Mouse (Mus musculus) layer of hippocampus, adult 9-10 months (tissue): ENCODE measurements around the gene Tom1.
A peak's percentile ranks its signal among the peaks of the same experiment; 100 is the strongest.

Experiments
- DNase-seq: peaks from one replicate; pipeline ENCODE4 v3.0.0; 2022; ENCODE audit warnings: low spot score

Tom1 gene

DNA sequence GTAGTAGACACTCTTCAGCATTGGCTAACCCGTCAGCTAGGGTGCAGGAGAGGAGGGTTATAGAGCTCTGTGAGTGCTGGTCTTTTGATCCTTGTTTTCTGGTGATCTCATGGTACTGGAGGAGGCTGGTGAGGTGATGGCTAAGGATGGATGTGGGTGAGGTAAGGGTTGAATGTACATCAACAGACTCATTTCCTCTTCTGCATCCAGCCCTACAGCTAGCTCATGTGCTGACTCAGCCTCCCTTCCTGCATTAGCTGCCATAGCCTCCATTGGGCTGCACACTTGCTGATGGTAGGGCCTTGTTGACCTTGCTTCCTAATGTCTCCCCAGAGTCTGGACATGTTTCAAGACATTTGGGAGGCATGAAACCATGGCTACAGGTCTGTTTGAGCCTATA, 9.5 kb downstream of the Tom1 start:
- DNase-seq: no peak

DNA sequence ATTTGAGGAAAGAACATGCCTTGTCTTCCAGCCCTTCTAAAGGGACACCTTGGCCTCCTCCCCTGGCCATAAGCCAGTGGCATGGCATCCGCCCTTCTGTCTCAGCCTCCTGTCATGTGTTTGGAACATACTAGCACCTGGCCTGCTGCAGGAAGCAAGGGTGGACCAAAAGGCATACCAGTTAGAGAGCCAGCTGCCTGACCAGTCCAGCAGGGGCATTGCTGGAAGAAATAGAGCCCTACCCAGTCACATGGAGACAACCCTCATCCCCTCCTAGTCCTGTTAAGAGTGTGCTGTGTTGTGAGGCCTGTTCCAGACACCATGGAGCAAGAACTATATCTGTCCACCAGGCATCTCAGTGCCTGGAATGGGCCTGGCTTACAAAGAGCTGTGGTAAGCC, 12.8 kb downstream of the Tom1 start:
- no peak for DNase-seq

DNA sequence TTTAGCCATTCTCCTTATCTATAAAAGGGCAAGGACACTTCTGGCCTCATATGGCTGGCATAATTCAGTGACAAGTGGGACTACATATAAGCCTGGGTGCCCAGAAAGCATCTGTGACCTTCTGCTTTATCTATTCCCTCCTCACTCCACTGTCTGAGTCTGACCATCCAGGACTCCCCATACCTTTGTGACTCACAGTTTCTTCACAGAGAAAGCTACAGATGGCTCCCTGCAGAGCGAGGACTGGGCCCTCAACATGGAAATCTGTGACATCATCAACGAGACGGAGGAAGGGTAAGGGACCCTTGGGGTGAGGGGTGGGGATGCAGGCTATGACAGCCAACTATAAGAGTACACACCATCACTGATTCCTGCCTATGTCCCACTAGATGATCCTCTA, 14.3 kb downstream of the Tom1 start:
- no peak for DNase-seq

DNA sequence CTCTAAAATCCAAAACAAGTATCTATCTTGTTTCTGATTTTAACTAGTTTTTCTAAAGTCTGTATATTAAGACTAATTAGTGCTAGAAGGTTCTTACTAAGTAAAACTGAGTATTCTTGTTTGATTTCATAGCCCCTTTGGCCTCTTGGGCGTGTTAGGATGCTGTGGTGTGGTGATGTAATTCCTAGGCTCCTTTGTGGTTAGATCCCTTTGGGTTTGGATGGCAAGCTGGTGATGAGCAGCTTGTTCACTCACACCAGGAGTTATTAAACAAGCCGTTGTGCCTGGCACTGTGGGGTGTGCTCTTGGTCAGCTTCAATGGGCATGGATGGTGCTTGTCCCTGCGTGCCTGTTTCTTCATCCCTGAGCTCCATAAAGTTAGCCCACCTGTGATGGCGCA, 19.8 kb downstream of the Tom1 start:
- no peak for DNase-seq

DNA sequence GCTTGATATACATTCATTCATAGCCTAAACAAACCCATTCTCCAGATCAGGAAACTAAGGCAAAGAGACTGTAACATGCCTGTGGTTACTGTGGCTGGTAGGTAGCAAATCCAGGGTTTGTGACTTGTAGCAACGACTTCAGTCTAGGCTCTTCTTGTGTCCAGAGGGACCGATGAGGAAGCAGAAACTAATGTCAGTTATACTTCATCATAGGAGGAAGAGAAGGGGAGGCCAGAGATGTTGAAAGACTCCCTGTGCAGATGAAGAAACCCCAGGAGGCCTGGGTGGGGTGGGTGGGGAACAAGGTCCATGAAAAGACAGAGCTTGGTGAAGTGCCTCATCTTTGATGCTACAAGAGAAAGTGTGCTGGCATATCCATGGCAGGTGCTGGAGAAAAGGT, 22.2 kb downstream of the Tom1 start:
- no peak for DNase-seq

DNA sequence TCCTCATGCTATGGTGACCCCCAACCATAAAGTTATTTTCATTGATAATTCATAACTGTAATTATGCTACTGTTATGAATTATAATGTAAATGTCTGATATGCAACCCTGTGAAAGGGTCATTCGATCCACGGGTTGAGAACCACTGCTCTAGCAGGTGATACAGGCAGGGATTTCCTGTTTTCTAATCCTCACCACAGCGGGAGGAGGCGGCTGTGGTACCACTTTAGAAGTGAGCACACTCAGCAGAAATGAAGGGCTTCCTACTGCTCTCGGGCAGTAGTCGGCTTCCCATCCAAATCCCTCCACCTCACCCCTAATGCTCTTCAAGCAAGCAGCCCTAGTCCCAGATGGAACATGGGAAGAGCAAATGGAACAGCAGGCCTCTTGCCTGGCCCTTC, 26.5 kb downstream of the Tom1 start:
- DNase-seq: no peak

DNA sequence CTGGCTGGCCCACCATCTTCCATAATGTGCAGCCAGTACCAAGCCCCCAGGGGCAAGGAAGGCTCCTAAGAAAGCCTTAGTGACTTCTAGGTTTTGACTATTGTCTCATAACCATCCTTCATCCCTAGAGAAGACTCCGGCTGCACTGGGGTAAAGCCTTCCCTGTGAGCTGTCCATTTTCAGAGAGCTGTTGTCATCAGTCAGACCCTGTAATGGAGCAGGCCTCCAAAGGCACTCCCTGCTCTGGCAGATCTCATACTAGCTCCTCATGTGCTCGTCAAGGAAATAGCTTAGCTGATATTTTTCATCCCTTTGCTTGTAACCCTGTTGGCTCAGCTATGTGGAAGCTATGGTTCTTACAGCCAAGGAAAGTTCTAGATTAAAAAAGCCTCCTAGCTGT, 27.3 kb downstream of the Tom1 start:
- no peak for DNase-seq

DNA sequence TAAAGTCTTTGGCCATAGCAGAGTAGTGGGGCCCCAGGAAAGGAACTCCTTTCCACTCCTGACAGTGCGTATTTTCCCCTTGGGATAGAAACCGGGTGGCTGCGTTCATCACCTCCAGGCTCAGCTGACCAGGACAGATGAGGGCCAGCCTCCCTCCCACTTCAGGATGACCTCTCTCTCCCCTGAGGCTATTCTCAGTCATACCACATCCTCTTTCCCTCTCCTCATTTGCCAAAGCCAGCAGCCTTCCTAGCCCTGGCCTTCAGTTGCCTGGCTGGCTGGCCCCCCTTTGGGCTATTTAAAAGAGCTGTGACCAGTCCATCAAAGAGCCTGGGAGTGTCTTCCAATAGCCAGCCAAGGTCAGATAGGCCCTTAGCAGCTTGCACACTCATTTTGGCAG, 29.8 kb downstream of the Tom1 start:
- no peak for DNase-seq

DNA sequence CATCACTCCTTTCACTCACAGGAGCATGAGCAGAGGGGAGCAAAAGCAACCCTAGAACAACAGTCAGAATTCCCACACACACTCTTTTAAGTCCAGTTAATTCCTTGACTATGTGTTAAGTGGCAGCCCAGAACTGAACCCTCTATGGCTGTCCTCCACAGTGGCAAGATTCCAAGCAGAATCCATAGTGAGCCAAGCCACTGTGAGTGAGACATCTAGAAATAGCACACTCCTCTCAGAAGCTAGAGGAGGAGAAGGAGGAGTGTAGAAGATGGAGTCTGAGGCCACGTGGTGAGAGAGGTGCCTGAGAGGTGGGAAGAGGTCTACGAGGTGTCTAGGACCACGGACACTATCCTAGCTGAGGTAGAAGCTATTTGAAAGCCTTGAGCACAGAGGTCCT, 31.3 kb downstream of the Tom1 start:
- DNase-seq: no peak

DNA sequence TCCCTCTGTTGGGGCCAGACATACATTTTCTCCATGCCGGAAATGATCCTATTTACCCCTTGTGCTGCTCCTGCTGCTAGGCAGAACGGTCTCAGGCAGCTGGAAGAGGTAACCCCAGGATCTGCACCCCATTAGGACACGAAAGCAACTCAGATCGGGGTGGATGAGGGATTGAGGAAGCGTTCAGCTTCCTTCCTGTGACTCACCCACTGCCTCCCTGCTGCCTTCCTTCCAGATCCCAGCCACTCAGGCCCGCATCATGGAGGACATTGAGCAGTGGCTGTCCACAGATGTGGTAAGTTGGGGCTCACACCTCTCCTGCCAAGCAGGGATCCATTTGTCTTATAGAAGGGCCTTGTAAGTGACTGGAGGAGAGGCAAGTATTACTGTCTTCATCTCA, 33.8 kb downstream of the Tom1 start:
- DNase-seq: no peak

DNA sequence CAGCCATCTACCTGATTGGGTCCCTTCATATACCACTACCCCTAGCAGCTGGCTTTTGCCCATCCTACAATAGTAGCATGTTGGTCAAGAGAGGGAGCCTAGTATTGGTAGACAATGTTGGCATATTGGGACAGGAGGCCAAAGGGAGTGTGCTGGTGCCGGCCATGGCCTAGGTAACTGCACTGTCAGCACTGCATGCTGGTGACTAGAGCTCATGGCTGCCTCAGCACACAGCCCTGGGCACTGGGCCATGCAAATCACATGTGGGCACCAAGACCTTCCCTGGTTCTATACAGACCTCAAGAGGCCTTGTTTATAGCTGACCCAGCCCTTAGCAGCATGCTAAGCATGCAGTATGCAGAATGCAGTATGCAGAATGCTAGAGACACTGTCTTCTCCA, 36.8 kb downstream of the Tom1 start:
- no peak for DNase-seq

DNA sequence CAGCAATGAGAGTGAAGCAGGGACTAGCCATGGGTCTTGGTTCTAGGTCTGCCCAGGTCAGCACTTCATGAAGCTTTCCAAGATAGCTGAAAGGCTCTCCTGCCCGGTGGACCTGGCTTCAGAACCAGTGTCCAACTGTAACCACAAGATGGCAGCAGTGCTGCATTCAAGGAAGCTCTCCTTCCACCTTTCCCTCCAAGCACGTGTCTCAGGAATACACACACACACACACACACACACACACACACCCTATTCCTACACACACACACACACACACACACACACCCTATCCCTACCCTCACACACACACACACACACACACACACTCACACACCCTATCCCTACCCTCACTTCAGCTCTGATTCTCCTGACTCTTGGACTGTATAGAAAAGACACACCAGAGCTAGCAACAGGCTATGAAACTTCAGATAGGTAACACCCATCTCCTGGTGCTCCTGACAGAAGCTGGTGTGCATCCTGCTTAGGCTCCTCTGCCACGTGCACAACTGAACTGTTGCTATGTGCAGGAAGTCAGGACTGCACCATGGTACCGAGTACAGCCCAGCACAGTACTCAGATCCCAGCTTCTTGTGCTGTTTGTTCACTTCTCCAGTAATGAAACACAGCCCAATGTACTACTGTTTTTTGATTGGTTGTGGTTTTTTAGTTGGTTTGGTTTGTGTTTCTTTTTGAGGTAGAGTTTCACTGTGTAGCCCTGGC, 38.3 kb downstream of the Tom1 start:
- DNase-seq: peak; percentile 67

DNA sequence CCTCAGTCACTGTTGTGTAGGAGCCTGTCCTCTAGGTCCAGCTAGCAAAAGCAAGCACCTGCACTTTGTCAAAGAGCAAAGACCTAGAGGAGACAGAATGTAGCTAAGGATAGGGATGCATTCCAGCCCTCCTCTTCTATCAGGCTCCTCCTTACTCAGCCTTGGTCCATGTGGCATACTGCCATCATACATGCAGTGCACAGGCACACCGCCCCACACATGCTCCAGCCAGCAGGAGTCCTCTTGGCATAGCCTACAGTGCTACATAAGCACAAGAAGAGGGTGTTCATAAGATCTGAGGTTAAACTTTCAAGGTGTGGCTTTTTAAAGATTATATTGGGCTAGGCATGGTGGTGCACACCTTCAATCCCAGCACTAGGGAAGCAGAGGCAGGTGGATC, 41.4 kb downstream of the Tom1 start:
- no peak for DNase-seq

DNA sequence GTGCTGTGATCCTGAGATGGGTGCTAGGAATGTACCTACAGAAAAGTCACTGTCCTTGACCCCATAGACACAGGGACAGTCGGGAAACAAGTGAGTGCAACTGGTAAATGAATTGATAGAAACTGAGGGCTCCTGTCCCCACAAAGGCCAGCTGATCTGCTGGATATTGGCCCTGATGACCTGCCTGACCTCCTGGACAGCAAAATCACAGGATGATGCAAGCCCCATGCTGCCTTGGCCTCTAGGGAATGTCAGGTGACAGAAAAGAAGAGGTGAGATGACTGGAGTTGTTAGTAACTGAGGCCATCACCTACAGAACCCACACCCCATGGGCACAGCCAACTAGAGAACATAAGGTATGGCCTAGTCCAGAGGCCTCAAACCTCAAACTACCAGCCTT, 44.7 kb downstream of the Tom1 start:
- no peak for DNase-seq

DNA sequence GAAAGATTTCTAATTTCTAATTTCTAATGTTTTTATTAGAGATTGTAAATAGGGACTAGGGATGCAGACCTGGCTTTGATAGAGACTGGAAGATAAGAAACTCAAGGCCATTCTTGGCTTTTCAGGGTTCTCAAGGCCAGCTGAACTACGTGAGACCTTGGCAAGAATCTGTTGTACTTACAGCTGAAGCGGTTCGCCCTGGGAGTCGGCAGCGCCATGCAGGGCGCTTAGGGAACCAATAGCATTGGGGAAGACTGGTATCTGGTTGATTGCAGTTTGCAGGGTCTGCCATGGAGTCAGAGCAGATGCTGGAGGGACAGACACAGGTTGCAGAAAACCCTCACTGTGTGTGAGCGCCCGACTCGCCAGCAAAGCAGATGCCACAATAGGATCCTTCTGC, 45.3 kb downstream of the Tom1 start:
- no peak for DNase-seq

DNA sequence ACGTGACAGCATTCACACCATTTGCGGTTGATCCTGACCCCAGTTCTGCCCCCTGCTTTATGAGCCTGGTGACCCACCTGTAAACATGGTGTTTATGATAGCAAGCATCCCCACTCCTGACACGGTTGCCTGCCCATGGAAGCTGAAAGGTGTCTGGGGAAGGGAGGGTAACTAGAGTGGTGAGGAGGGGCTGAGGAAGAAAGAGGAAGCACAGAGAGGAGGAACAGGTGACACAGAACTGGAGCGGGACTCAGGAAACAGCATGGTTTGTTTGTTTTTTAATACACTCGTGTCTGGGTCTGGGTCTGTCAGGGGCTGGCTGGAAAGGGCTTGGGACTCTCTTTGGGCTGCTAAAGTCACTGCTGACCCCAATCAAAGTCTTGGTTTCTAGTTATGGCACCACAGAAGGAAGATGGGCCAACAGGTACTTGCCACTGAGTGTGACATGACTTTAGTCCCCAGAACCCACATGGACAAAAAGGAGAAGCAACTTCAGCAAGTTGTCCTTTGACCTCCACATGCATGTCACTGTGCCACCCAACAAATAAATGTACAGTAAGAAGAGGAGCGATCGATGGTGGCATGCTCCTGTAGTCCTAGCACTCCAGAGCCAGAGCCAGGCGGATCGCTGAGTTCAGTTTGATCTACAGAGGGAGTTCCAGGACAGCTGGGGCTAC, 48.0 kb downstream of the Tom1 start:
- DNase-seq: no peak

DNA sequence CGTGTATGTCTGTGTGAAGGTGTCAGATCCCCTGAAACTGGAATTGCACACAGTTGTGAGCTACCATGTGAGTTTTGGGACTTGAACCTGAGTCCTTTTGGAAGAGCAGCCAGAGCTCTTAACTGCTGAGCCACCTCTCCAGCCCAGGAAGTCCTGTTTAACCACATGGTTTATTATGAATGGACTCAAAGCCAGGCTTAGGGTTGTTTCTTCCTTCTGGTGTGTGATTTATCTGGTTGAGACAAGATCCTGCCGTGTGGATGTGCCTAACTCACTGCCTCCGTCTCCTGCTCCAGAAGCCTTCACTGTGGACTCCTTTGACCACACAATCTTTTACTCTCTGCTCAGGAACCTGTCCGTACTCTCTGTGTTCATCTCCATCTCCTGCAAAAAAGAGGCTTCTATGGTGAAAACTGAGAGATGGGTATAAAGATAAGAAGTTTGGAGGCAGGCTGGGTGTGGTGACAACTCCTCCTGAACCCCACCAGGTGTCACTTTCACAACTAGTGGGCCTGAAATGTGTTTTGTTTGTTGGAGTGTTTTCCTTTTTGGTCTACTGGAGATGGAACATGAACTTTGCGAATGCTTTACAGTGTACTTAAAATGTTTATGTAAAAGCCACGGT, 48.8 kb downstream of the Tom1 start:
- DNase-seq: no peak

DNA sequence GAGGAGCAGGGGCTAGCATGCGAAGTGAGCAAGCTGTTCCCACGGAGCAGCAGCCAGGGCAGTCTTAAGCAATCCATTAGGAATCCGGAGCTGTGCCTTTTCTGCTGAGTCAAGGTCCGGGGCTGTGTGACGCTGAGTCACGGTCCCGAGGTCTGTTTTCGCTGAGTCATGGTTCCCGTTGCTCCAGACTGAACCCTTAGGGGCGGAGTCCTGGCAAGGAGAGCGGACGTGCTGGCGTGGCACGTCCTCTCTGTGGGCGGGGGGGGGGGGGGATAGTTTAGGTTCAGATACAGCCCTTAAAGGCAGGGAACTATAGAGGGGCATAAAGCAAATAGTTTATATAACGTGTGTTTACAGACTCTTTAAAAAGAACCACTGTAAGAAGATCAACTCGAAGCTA, 50.3 kb downstream of the Tom1 start:
- peak; percentile 63 for DNase-seq

DNA sequence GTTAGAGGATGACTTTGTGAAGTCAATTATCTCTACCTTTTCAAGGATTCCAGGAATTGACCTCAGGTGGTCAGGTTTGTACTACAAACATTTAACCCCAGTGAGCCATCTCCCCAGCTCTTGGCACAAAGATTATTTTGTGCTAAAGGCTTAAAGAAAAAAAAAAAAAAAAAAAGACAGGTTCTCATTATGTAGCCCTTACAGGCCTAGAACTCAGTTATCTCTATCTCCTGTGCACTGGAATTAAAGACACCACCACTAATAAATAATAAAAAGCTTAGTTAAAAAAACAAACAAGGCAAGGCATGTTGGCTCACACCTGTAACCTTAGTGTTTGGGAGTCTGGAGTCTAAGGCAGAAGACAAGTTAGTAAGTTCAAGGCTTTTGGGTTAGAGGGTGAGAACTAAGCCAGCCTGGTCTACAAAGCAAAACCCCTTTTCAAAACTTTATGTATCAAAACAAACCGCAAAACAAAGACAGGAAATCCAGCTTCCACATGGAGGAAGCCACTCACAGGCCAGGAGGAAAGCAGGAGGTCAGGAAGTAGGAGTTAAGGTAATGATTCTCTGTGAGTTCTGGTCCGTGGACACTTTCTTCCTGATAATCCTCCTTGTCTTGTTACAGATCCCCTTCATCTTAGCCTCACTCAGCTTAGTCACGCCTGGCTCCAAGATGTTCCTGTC, 51.0 kb downstream of the Tom1 start:
- no peak for DNase-seq

DNA sequence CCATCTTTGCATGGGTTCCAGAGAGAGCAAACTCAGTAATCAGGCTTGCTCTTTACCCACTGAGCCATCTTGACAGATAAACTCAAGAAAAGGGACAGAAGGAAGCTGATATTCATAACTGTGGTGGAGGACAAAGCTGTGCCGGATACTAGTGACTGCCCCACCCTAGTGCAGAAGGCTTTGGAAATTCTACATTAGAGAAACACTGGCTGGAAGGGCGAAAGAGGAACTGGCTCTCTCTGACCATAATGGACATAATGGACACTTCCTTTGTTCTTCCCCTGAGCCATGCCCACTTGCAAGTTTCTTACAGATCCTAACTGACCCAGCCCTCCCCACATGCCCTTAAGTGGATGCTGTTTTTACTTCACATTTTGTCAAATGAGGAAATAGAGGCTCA, 52.5 kb downstream of the Tom1 start:
- DNase-seq: no peak

DNA sequence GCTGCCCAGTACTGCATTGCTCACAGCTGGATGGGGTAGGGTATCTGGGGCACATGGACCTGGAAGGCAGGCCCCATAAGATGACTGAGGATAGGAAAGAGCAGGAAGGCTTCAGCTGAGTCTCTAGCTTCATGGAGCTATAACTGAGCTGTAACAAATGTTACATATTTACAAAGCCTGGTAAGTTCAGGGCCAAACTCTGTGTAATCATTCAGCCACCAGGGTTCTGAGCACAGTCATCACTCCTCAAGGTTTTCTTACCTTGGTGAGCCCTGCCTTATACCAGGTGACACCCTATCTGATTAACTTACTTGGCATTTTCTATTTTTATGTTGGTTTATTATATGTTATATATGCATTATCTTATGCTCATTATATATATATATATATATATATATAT, 53.6 kb downstream of the Tom1 start:
- DNase-seq: no peak

DNA sequence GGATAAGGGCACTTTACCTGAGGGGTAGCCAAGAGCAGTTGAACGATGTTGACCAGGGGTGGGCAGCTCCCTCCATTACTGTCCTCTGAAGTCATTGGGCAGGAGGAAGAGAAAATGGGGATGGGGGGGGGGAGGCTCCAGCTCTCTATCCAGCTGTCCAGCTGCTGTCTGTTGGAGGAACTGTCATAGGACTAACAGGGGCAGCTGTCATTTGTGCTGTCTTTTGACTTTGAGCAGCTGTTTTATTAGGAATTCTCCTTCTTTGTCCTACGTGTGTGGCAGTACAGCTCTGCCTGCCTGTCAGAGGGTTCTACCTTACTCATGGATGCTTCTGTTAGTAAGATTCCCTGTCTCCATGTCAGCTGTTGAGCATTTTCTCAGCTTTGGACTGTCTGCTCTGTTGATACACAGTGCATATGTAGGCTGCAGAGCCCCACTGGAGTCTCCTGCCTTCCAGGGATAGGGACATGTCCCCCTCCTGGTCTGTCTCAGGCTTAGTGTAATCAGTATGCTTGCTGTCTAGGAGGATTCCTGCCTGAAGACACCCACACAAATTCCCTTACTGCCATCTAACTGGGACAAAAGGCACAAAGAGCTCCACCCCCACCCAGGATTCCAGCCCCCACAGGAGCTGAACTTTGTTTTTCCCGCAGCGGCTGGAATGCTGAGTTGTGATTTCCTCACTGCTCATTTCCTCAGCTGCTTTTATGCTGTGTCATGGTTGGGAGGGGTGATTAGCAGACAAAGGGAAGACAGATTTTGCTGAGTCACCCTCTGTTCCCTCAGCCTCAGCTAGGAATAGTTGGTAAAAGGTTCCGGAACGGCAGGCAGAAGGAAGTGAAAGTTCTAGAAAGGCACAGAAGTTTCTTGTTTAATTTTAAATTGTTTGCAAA, 55.7 kb downstream of the Tom1 start:
- DNase-seq: peak; percentile 69
